Mouse (Mus musculus) ES-E14 (cell line): ENCODE measurements around the gene Acr. TPM values are rescaled to one million over a fixed set of nuclear protein-coding genes. Genes with fewer than 3 reads are reported as not detected.

Experiments
- DNase-seq: peaks from one replicate; pipeline ENCODE4 v3.0.0-alpha.2; 2013; ENCODE audit warnings: low read depth, low spot score
- H3K27ac ChIP-seq: 2 replicates; pipeline ENCODE4 v1.5.1; 2012; ENCODE audit warnings: low read depth, mild to moderate bottlenecking, low read length, moderate library complexity, mixed read lengths; ENCODE audit not compliant: poor library complexity, insufficient read depth, severe bottlenecking
- H3K36me3 ChIP-seq: 2 replicates; pipeline ENCODE4 v1.6.1; 2012; ENCODE audit warnings: mild to moderate bottlenecking, low read length, moderate library complexity, mixed read lengths; ENCODE audit not compliant: control insufficient read depth, poor library complexity, insufficient read depth, severe bottlenecking
- H3K4me1 ChIP-seq, 2 experiments: fragments of 150-350 bp in 1 of 2; sonication (generic) in 1 of 2; 2 replicates each; pipeline ENCODE4 v1.6.1; 2012; ENCODE audit warnings: low read length in 2 of 2, mild to moderate bottlenecking in 1 of 2, mixed read lengths in 1 of 2; ENCODE audit not compliant: control insufficient read depth in 2 of 2, insufficient read depth in 2 of 2, poor library complexity in 1 of 2
- H3K4me3 ChIP-seq, 2 experiments: fragments of 150-350 bp in 1 of 2; sonication (generic) in 1 of 2; 2 replicates each; pipeline ENCODE4 v1.5.1; 2012; ENCODE audit warnings: low read length in 2 of 2, low read depth in 1 of 2, mild to moderate bottlenecking in 1 of 2, mixed read lengths in 1 of 2; ENCODE audit not compliant: insufficient read depth in 1 of 2, poor library complexity in 1 of 2, severe bottlenecking in 1 of 2
- H3K9ac ChIP-seq: 2 replicates; pipeline ENCODE4 v1.6.1; 2012; ENCODE audit warnings: low read depth, mild to moderate bottlenecking, low read length, mixed read lengths; ENCODE audit not compliant: poor library complexity, insufficient read depth, severe bottlenecking
- H3K9me3 ChIP-seq: fragments of 150-350 bp; sonication (generic); 2 replicates; pipeline ENCODE4 v1.6.1; 2012; ENCODE audit warnings: low read depth, mild to moderate bottlenecking, low read length; ENCODE audit not compliant: control insufficient read depth, insufficient read depth
- CHD2 ChIP-seq: IDR thresholded peaks from 2 replicates; pipeline ENCODE4 v1.6.1; 2014; ENCODE audit warnings: mild to moderate bottlenecking, low read depth, low read length, inconsistent platforms
- HCFC1 ChIP-seq: IDR thresholded peaks from 2 replicates; pipeline ENCODE4 v1.6.1; 2012; ENCODE audit warnings: low read length, inconsistent platforms, borderline replicate concordance; ENCODE audit not compliant: insufficient read depth
- MAFK ChIP-seq: IDR thresholded peaks from 2 replicates; pipeline ENCODE4 v1.6.1; 2014; ENCODE audit warnings: mild to moderate bottlenecking, low read depth, low read length, inconsistent platforms; ENCODE audit not compliant: insufficient read depth
- ZC3H11A ChIP-seq: IDR thresholded peaks from 2 replicates; pipeline ENCODE4 v1.6.1; 2012; ENCODE audit warnings: low read depth, mild to moderate bottlenecking, inconsistent platforms, low read length, borderline replicate concordance
- ZNF384 ChIP-seq: IDR thresholded peaks from 2 replicates; pipeline ENCODE4 v1.6.1; 2012; ENCODE audit warnings: low read depth, low read length, inconsistent platforms
- in situ Hi-C, 2 experiments: fragments of 600-800 bp; cut with MboI; formaldehyde crosslinking; loops; one replicate each; pipeline ENCODE4 v1.15.1; 2025; ENCODE audit warnings: low sequenced_read_pairs in 2 of 2, inconsistent platforms in 1 of 2; ENCODE audit not compliant: unreplicated experiment in 2 of 2
- total RNA-seq: library from RNA; depleted of rRNA; stranded (reverse); fragments of 300-350 nt; gene quantifications from 2 replicates; pipeline ENCODE4 v1.2.3, GENCODE M21; 2012

Gene Acr
- total RNA-seq, 1 experiment = not detected

GRCm38 (mm10) chr15:89530336-89530735 lies 37.8 kb upstream of the Acr start:
- no peaks in the 10 kb centered on the region for H3K9me3 ChIP-seq
- H3K4me3 ChIP-seq = no peak overlapping the region
- peaks cover 3% of the 10 kb centered on the region; the same call in 1 of the 2 replicates for H3K36me3 ChIP-seq
- peak; percentile 64 for DNase-seq
- H3K9ac ChIP-seq = no peak overlapping the region
- H3K4me1 ChIP-seq = peaks cover 0 to 5% of the 10 kb centered on the region in 2 experiments; a peak in 1 of 4 replicates
- in situ Hi-C loops = no loop called here
- H3K27ac ChIP-seq = no peak overlapping the region
- TF ChIP-seq ZC3H11A = peak; percentile 7; the same call in 1 of the 2 replicates
- TF ChIP-seq ZNF384 = no peak
- no peak for TF ChIP-seq HCFC1
- no peak for TF ChIP-seq MAFK

- H3K9me3 ChIP-seq = no peaks in the 10 kb centered on the region
- peaks cover 0 to 5% of the 10 kb centered on the region in 2 experiments; a peak in 1 of 4 replicates for H3K4me1 ChIP-seq
- H3K36me3 ChIP-seq = peaks cover 3% of the 10 kb centered on the region; the same call in 1 of the 2 replicates
- DNase-seq = no peak
- in situ Hi-C loops = no loop called here
- H3K4me3 ChIP-seq = no peak overlapping the region
- no peak overlapping the region for H3K27ac ChIP-seq
- no peak overlapping the region for H3K9ac ChIP-seq
- TF ChIP-seq ZC3H11A (no peak), HCFC1 (no peak), MAFK (no peak), ZNF384 (no peak), CHD2 (no peak)
Observed at GRCm38 (mm10) chr15:89531399-89531798, 36.7 kb upstream of the Acr start.

GRCm38 (mm10) chr15:89532026-89532923 lies 35.9 kb upstream of the Acr start:
- H3K36me3 ChIP-seq = peaks cover 3% of the 10 kb centered on the region; the same call in 1 of the 2 replicates
- H3K4me1 ChIP-seq = peaks cover 0 to 5% of the 10 kb centered on the region in 2 experiments; a peak in 1 of 4 replicates
- TF ChIP-seq MAFK = no peak
- TF ChIP-seq ZC3H11A = no peak
- no peak for TF ChIP-seq CHD2
- no peak for TF ChIP-seq HCFC1
- no peak for TF ChIP-seq ZNF384
- peak overlapping the region; percentile 56 for H3K4me3 ChIP-seq
- no peak overlapping the region for H3K27ac ChIP-seq
- in situ Hi-C loops = no loop called here
- 0 out of 2 replicates have a peak overlapping the region, but pooled peaks have one; percentile 31 for H3K9ac ChIP-seq
- no peaks in the 10 kb centered on the region for H3K9me3 ChIP-seq
- DNase-seq = peak; percentile 63

- Histone ChIP-seq H3K4me3 (peak overlapping the region; percentile 56), H3K4me1 (peaks cover 0 to 5% of the 10 kb centered on the region in 2 experiments; a peak in 1 of 4 replicates), H3K9me3 (no peaks in the 10 kb centered on the region), H3K36me3 (peaks cover 3% of the 10 kb centered on the region; the same call in 1 of the 2 replicates), H3K9ac (peak overlapping the region; percentile 31; the same call in 1 of the 2 replicates), H3K27ac (no peak overlapping the region)
- in situ Hi-C loops = no loop called here
- no peak for DNase-seq
- TF ChIP-seq HCFC1 = no peak
- no peak for TF ChIP-seq CHD2
- TF ChIP-seq MAFK = no peak
- no peak for TF ChIP-seq ZC3H11A
- TF ChIP-seq ZNF384 = no peak
Observed at GRCm38 (mm10) chr15:89532924-89533842, 34.9 kb upstream of the Acr start.
